Mouse (Mus musculus) heart, embryonic 15.5 days (tissue): ENCODE data around the gene Fbl. TPM values are rescaled to one million over a fixed set of nuclear protein-coding genes. Genes with fewer than 3 reads are reported as not detected.

Experiments used
- ATAC-seq: fragments of 200-750 bp; cut with Nextera tagmentation; replicated peaks from 2 replicates; pipeline ENCODE4 v1.8.0; 2017; ENCODE audit warnings: low read depth, moderate TSS enrichment; ENCODE audit not compliant: insufficient number of reproducible peaks, insufficient read depth, low FRiP score
- H3K27ac ChIP-seq: fragments of 300-500 bp; sonication (generic); 2 replicates; pipeline ENCODE4 v1.5.1; 2015; ENCODE audit warnings: mild to moderate bottlenecking, inconsistent platforms
- H3K27me3 ChIP-seq: fragments of 300-500 bp; sonication (generic); 2 replicates; pipeline ENCODE4 v1.6.1; 2015; ENCODE audit warnings: inconsistent platforms
- H3K36me3 ChIP-seq: fragments of 300-500 bp; sonication (generic); 2 replicates; pipeline ENCODE4 v1.6.1; 2015; ENCODE audit warnings: mild to moderate bottlenecking, inconsistent platforms
- H3K4me1 ChIP-seq: fragments of 300-500 bp; sonication (generic); replicated peaks from 2 replicates; pipeline ENCODE4 v1.6.1; 2015; ENCODE audit warnings: inconsistent platforms
- H3K4me2 ChIP-seq: fragments of 300-500 bp; sonication (generic); 2 replicates; pipeline ENCODE4 v1.6.1; 2015; ENCODE audit warnings: inconsistent platforms, mild to moderate bottlenecking, moderate library complexity
- H3K4me3 ChIP-seq: fragments of 300-500 bp; sonication (generic); 2 replicates; pipeline ENCODE4 v1.5.1; 2015; ENCODE audit warnings: mild to moderate bottlenecking, inconsistent platforms
- H3K9ac ChIP-seq: fragments of 300-500 bp; sonication (generic); 2 replicates; pipeline ENCODE4 v1.6.1; 2015; ENCODE audit warnings: mild to moderate bottlenecking, inconsistent platforms
- H3K9me3 ChIP-seq: fragments of 300-500 bp; sonication (generic); replicated peaks from 2 replicates; pipeline ENCODE4 v1.6.1; 2016; ENCODE audit warnings: inconsistent platforms
- WGBS: fragments of 180-500 bp; shearing (Covaris S2); methylation state at CpG from one replicate; pipeline ENCODE4 v1.1.7; 2015; ENCODE audit warnings: mixed read lengths; 5-methylcytosine and 5-hydroxymethylcytosine counted together
- polyA plus RNA-seq: library from polyadenylated mRNA; unstranded; fragments of >200 nt; fragmentation: Nextera tagmentation; extraction: Ambion mirVana; gene quantifications from 2 replicates; pipeline ENCODE4 v1.2.1, GENCODE M21; 2015

The Fbl gene
- polyA plus RNA-seq, 1 experiment from 2014 or later: 67.5 TPM

- 8% methylated on average over 9 of the region's 9 CpGs for WGBS
Measured at GRCm38 (mm10) chr7:28168320-28169115, 992 bp upstream of the Fbl start.

GRCm38 (mm10) chr7:28175358-28175757 lies 5.8 kb downstream of the Fbl start:
- 78% methylated on average over 4 of the region's 4 CpGs for WGBS
- no peaks in the 10 kb centered on the region for H3K27me3 ChIP-seq
- H3K4me2 ChIP-seq: no peak overlapping the region
- no peak overlapping the region for H3K27ac ChIP-seq
- H3K4me1 ChIP-seq: peaks cover 14% of the 10 kb centered on the region
- peaks cover 35% of the 10 kb centered on the region for H3K36me3 ChIP-seq
- ATAC-seq: no peak
- H3K9me3 ChIP-seq: no peaks in the 10 kb centered on the region
- H3K9ac ChIP-seq: no peak overlapping the region
- H3K4me3 ChIP-seq: no peak overlapping the region

More at GRCm38 (mm10) chr7:28168320-28169115, 992 bp upstream of the Fbl start:
- no peaks in the 10 kb centered on the region for H3K27me3 ChIP-seq
- no peaks in the 10 kb centered on the region for H3K9me3 ChIP-seq
- peak overlapping the region; percentile 91 for H3K4me3 ChIP-seq
- ATAC-seq: no peak
- H3K9ac ChIP-seq: peak overlapping the region; percentile 86
- peak overlapping the region; percentile 92 for H3K27ac ChIP-seq
- H3K4me1 ChIP-seq: peaks cover 25% of the 10 kb centered on the region
- peak overlapping the region; percentile 94 for H3K4me2 ChIP-seq
- no peaks in the 10 kb centered on the region for H3K36me3 ChIP-seq

- H3K4me2 ChIP-seq: peak within 1 kb of the TSS; percentile 87
- WGBS: under 1% methylated on average over 25 of the region's 25 CpGs
- peak; percentile 92 for ATAC-seq
Measured at GRCm38 (mm10) chr7:28179228-28179627, 9.7 kb downstream of the Fbl start, which contains the start of gene Dyrk1b. Dyrk1b (plus strand) TSS chr7:28179469.

GRCm38 (mm10) chr7:28179741-28180377 lies 10.3 kb downstream of the Fbl start:
- Histone ChIP-seq H3K9ac (peak overlapping the region; percentile 93), H3K4me2 (peak overlapping the region; percentile 87), H3K4me3 (peak overlapping the region; percentile 100), H3K4me1 (peaks cover 8% of the 10 kb centered on the region), H3K27ac (peak overlapping the region; percentile 90), H3K27me3 (no peaks in the 10 kb centered on the region), H3K36me3 (peaks cover 69% of the 10 kb centered on the region), H3K9me3 (no peaks in the 10 kb centered on the region)
- peak; percentile 96 for ATAC-seq
- WGBS: under 1% methylated on average over 46 of the region's 56 CpGs

More at GRCm38 (mm10) chr7:28179228-28179627, 9.7 kb downstream of the Fbl start, which contains the start of gene Dyrk1b:
- H3K9me3 ChIP-seq: no peaks in the 10 kb centered on the region
- peak within 1 kb of the TSS; percentile 93 for H3K9ac ChIP-seq
- H3K27me3 ChIP-seq: no peaks in the 10 kb centered on the region
- peak within 1 kb of the TSS; percentile 90 for H3K27ac ChIP-seq
- peak within 1 kb of the TSS; percentile 100 for H3K4me3 ChIP-seq
- peaks cover 8% of the 10 kb centered on the region for H3K4me1 ChIP-seq
- H3K36me3 ChIP-seq: peaks cover 63% of the 10 kb centered on the region

- 60% methylated on average over 5 of the region's 5 CpGs for WGBS
- no peaks in the 10 kb centered on the region for H3K9me3 ChIP-seq
- H3K27ac ChIP-seq: no peak overlapping the region
- peaks cover 8% of the 10 kb centered on the region for H3K4me1 ChIP-seq
- H3K27me3 ChIP-seq: no peaks in the 10 kb centered on the region
- peak overlapping the region; percentile 100 for H3K4me3 ChIP-seq
- H3K4me2 ChIP-seq: peak overlapping the region; percentile 87
- H3K9ac ChIP-seq: no peak overlapping the region
- H3K36me3 ChIP-seq: peaks cover 69% of the 10 kb centered on the region
- no peak for ATAC-seq
Measured at GRCm38 (mm10) chr7:28180890-28181289, 11.4 kb downstream of the Fbl start.

GRCm38 (mm10) chr7:28181376-28181775 lies 11.9 kb downstream of the Fbl start:
- Histone ChIP-seq H3K27ac (no peak overlapping the region), H3K4me1 (peaks cover 8% of the 10 kb centered on the region), H3K27me3 (no peaks in the 10 kb centered on the region), H3K4me2 (no peak overlapping the region), H3K36me3 (peaks cover 69% of the 10 kb centered on the region), H3K9me3 (no peaks in the 10 kb centered on the region), H3K4me3 (no peak overlapping the region), H3K9ac (no peak overlapping the region)
- 94% methylated on average over 12 of the region's 12 CpGs for WGBS
- no peak for ATAC-seq

- H3K9me3 ChIP-seq: no peaks in the 10 kb centered on the region
- no peak overlapping the region for H3K9ac ChIP-seq
- no peak overlapping the region for H3K4me2 ChIP-seq
- H3K27me3 ChIP-seq: no peaks in the 10 kb centered on the region
- H3K36me3 ChIP-seq: peaks cover 69% of the 10 kb centered on the region
- no peak overlapping the region for H3K27ac ChIP-seq
- WGBS: 92% methylated on average over 22 of the region's 22 CpGs
- peaks cover 8% of the 10 kb centered on the region for H3K4me1 ChIP-seq
- ATAC-seq: no peak
- H3K4me3 ChIP-seq: no peak overlapping the region
Measured at GRCm38 (mm10) chr7:28182320-28182719, 12.8 kb downstream of the Fbl start.

- Histone ChIP-seq H3K27me3 (no peaks in the 10 kb centered on the region), H3K27ac (no peak overlapping the region), H3K4me2 (no peak overlapping the region), H3K4me3 (no peak overlapping the region), H3K4me1 (peaks cover under 1% of the 10 kb centered on the region), H3K36me3 (peaks cover 91% of the 10 kb centered on the region), H3K9me3 (no peaks in the 10 kb centered on the region), H3K9ac (no peak overlapping the region)
- ATAC-seq: no peak
- WGBS: 91% methylated on average over 14 of the region's 14 CpGs
Measured at GRCm38 (mm10) chr7:28185884-28186283, 16.4 kb downstream of the Fbl start.

- WGBS: 91% methylated on average over 8 of the region's 8 CpGs
- H3K36me3 ChIP-seq: peaks cover 94% of the 10 kb centered on the region
- H3K4me3 ChIP-seq: no peak overlapping the region
- H3K9me3 ChIP-seq: no peaks in the 10 kb centered on the region
- H3K27ac ChIP-seq: no peak overlapping the region
- H3K4me2 ChIP-seq: no peak overlapping the region
- H3K9ac ChIP-seq: no peak overlapping the region
- no peak for ATAC-seq
- H3K4me1 ChIP-seq: no peaks in the 10 kb centered on the region
- H3K27me3 ChIP-seq: no peaks in the 10 kb centered on the region
Measured at GRCm38 (mm10) chr7:28186631-28187030, 17.1 kb downstream of the Fbl start.

GRCm38 (mm10) chr7:28191489-28191888 lies 22.0 kb downstream of the Fbl start:
- Histone ChIP-seq H3K9ac (no peak overlapping the region), H3K36me3 (peaks cover 52% of the 10 kb centered on the region), H3K4me1 (no peaks in the 10 kb centered on the region), H3K27me3 (no peaks in the 10 kb centered on the region), H3K27ac (no peak overlapping the region), H3K9me3 (no peaks in the 10 kb centered on the region), H3K4me2 (no peak overlapping the region), H3K4me3 (no peak overlapping the region)
- 95% methylated on average over 3 of the region's 3 CpGs for whole genome bisulfite sequencing
- ATAC-seq: no peak

GRCm38 (mm10) chr7:28191903-28192302 lies 22.4 kb downstream of the Fbl start:
- WGBS: 92% methylated on average over 1 of the region's 1 CpGs
- Histone ChIP-seq H3K9me3 (no peaks in the 10 kb centered on the region), H3K27me3 (no peaks in the 10 kb centered on the region), H3K36me3 (peaks cover 48% of the 10 kb centered on the region), H3K27ac (no peak overlapping the region), H3K4me1 (no peaks in the 10 kb centered on the region), H3K4me2 (no peak overlapping the region), H3K9ac (no peak overlapping the region), H3K4me3 (no peak overlapping the region)
- ATAC-seq: no peak
